Mouse (Mus musculus): ENCODE data around the gene Mbnl2.
A peak's percentile ranks its signal among the peaks of the same experiment; 100 is the strongest.

The Mbnl2 gene

DNA sequence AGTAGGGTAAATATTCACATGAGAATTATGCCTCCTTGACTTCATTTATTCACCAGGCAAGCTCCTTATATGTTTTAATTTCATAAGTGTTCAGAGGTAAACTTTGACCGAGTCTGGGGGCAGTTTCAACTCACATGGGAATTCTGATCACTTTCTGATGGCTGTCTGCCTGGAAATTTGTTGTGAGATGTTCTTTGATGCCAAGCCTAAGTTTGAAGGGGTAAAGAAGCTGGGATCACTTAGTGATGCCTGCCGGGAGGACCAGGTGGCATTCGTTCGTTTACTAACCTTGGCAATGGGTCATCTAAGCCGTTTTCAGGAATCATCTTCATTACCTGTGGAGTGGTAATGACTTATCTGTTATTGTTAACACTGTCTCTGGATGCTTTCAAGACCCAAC lies 23.0 kb downstream of the Mbnl2 start:
- no peak for DNase-seq

GRCm38 (mm10) chr14:120299716-120300115 lies 24.2 kb downstream of the Mbnl2 start:
- no peak for DNase-seq

DNA sequence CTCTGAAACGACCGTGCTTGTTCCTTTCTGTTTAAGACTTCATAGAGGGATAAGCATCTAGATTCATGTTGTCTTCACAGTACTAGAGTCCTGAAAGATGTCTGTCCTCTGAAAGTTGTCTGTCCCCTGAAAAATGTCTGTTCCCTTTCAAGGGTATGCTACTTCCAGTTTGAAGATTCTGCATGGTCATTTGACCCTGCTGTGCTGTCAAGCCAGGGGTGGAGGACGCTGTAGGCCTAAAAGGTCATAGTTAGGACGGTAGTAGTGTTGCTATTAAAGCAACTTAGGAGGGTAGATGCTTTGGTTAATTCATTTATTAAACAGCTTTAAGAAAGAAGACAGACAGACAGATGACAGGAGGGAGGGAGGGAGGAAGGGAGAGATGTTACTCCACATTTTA lies 24.7 kb downstream of the Mbnl2 start:
- no peak for DNase-seq

DNA sequence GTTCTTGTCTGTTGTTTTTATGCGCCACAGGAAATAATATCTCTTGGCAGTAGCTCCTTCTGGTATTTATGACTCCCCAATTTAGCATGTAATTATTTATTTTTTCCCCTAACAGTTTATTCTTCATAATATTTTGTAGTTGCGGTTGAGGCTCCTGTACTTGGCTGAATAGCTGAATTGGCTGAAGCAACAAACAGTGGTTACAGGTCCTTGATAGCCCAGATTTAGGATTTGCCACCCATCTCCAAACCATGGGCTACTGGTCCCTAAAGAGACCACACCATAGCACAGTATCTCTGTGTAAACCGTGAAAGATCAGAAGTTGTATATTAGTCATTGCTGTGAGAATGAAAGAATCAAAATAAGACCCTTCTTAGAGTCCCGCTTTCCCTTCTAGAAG lies 25.3 kb downstream of the Mbnl2 start:
- DNase-seq: no peak

- peak; percentile 53 to 58 for DNase-seq
Observed at GRCm38 (mm10) chr14:120302913-120303548, 27.6 kb downstream of the Mbnl2 start.

DNA sequence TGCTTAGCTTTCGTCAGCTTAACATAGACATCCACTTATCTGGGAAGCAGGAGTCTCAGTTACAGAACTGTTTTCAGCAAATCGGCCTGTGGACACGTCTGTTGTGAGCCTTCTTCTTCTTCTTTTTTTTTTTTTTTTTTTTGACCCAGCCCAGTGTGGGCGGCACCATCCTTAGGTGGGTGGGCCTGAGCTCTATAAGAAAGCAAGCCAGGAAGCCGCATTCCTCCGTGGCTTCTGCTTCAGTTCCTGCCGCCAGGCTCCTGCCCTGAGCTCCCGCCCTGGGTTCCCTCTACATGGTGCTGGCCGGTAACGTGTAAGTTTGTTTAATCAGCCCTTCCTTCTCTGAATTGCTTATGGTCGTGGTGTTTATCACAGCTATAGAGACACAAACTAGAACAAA lies 30.8 kb downstream of the Mbnl2 start:
- DNase-seq: no peak

DNA sequence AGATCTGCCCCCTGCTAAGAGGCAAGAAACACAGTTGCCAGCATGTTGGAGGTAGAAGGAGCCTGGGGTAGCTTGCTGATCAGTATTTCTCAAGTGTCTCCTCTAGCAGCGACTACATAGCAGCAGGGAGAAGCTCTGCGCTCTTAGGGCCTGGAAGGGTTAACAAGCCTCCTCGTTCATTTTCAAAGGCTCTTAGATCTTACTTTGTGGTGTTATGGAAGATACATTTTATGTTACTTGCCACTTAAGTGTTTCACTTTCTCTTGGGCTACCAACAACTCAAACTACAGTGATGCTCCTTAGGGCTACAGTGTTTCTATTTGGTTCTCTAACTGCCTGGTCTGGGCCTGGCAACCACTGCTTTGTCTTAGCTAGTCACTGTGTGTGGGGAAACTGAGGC lies 31.9 kb downstream of the Mbnl2 start:
- no peak for DNase-seq

DNA sequence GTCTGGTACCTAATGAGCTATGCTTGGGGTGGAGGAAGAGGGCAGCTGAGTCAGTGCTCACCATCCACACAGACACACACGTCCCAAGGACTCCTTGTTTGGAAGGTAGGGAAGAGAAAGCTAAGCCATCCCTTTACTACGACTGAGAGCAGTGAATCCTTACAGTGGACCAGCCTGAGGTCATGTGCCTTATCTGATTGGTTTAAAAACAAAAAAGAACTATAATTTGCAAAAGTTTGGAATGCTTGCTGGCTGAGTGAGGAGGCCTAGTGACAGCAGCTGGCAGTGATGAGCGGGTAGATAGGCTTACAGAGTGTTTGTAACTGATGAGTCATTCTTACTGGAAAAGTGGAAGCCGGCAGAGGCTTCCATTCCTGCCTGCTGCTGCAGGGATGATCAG lies 32.5 kb downstream of the Mbnl2 start:
- no peak for DNase-seq

DNA sequence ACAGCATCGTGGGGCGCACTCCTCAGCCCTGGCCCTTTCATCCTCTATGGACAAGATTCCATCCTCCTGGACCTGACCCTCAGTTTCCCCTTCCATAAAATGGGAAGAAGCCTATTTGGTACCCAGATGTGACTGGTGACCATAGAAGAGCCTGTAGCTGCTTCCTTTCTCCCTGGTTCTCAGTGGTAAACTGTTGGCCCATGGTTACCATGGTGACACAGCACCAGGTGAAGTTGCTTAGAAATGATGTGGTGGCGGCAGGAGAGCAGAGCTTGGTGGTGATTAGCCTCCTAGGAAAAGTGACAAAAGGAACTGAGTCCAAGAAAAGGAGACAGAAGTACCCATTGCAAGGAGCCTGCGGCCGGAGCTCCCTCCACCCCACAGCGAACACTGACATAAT lies 34.2 kb downstream of the Mbnl2 start:
- DNase-seq: no peak

DNA sequence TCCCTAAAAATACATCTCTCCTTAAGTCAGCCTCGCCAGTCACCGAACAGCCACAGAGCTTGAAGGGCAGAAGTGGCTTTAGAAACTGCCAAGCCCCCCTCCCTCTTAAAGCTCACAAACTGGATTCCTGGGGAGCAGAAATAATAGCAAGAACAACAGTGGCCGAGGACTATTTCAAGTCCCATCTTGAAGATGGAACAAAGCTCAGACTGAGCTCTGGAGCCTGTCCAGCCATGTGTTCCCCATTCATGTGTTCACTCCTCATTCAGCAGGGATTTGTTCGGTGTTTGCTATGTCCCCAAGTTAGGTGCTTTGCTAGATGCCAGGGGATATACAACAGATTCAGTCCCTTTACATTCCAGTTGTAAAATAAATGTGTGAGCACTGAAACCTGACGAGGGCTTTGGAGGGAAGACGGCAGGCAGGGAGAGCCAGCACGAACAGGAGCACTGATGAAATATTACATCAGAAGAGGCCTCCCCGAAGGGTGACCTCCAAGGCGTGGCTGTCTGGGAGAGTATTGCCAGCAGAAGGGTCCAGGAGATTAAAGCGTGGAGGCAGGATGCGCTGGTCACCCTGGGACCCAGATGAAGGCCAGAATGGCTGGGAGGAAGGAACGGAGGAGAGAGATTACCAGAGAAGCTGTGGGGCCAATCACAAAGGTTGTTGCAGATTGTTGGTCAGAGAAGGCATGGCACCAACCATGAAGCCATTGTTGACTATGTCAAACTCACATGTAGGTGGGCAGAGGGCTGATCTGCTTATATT lies 36.0 kb downstream of the Mbnl2 start:
- DNase-seq: no peak

- DNase-seq: peak in 1 of 2 experiments; percentile 34
Observed at GRCm38 (mm10) chr14:120312661-120313406, 37.4 kb downstream of the Mbnl2 start.

DNA sequence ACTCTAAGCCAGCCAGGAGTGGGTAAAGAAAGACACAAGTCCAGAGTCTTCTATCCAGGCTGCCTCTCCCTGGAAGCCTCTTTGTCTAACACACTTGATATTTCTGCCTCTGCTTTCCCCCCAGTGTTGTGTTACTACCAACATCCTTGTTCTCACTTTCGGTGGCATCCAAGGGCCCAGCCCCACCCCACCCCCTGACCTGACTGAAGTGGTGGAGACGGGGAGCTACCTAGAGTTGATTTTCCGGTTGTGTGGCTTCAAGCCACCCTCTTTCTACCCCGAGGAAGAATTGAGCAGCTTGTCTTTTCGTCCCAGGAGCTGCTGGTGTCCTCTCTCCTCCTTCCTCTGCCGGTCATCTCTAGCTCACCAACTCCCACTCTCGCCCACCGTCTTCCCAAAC lies 38.0 kb downstream of the Mbnl2 start:
- DNase-seq: no peak

- no peak for DNase-seq
Observed at GRCm38 (mm10) chr14:120315721-120316120, 40.3 kb downstream of the Mbnl2 start.

DNA sequence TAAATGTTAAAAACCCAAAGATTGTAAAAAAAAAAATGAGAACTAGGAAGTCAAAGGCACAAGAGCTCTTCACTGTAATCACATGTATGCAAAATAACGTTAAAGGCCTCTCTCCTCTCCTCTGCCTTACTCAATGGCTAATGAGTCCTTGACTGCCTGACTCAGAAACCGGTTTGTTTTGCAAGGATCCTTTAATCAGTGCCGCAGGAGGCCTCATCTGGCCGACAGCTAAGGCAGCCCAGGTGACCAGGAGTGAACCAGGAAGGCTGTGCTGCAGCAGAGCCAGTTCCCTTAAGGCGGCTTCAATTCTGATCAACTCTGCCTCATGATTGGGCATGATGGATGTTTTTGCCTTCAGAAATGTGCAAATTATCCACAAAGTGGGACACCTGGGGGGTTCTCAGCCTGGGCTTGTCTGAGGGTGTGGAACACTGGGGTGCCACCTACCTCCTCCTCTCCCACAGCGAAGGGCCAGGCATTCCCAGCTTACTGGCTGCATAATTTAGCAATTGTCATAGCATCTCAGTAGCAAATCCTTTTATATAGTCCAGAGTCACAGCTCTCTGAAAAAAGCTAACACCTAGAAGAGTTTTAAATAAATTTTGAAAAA lies 43.0 kb downstream of the Mbnl2 start:
- no peak for DNase-seq

GRCm38 (mm10) chr14:120318974-120319731 lies 43.7 kb downstream of the Mbnl2 start:
- no peak for DNase-seq

DNA sequence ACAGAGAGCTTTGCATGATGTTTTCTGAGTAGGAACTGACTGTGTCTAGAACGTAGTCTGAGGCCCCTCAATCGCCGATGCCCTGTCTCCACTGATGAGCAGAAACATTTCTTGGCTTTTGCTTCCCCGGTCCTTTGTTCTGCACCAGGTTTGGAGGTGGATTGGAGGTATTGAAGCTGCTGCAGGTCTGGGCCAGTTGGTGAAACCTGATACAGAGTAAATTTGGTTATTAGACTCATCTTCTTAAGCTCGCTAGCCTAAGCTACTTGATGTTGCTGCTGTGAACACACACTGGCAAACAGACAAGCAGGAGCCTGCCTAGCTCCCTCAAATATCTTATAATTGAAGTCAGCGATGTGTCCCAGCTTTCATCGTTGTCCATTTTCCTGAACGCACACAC lies 46.6 kb downstream of the Mbnl2 start:
- DNase-seq: no peak

GRCm38 (mm10) chr14:120323111-120323510 lies 47.6 kb downstream of the Mbnl2 start:
- DNase-seq: no peak

DNA sequence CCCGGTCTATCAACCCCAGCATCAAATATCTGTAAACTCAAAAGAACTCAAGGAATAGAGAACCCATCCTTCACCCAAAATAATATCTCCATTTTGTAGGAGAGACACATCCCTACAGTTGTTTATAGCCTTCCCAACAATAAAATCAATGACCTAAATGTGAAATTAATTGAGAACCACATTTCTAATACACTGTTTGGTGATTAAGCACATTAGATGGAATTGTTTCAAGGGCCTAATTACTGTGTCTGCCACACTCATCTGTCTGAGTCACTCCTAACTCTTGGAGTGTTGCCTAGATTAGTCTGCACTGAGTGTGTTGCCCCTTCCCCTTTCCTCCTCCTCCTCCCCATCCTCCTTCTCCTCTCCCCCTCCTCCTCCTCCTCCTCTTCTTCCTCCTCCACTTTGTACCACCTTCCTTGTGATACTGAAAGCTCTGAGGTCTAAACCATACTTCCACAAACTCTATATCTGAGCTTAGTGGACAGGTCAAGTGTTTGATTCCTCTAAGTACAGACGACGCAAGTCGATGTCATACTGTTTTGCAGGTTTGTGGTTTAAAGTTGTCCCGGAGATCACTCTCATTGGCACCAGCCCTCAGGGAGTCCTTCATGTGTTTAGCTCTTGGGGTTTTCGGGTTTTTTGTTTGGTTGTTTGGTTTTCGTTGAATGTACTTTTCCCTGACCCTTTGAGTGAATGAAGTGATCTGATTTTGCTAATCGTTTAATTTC lies 48.8 kb downstream of the Mbnl2 start:
- DNase-seq: no peak

GRCm38 (mm10) chr14:120324883-120325480 lies 49.5 kb downstream of the Mbnl2 start:
- DNase-seq: no peak

GRCm38 (mm10) chr14:120325673-120326072 lies 50.2 kb downstream of the Mbnl2 start:
- DNase-seq: no peak

GRCm38 (mm10) chr14:120330454-120330853 lies 55.0 kb downstream of the Mbnl2 start:
- DNase-seq: peak; percentile 72 to 73
